Mouse (Mus musculus): ENCODE data around the gene Gsk3a. TPM values are rescaled to one million over a fixed set of nuclear protein-coding genes. Genes with fewer than 3 reads are reported as not detected.

Gsk3a gene
- total RNA-seq, 2 experiments from 2014 or later = 83.2 to 83.8 TPM

- DNase-seq (ENCODE audit: low spot score) = no peak
These were observed 46.8 kb downstream of the Gsk3a start for GRCm38 (mm10) chr7:25190806-25191205.

- DNase-seq (ENCODE audit: low spot score) = peak; percentile 85
These were observed 49.7 kb downstream of the Gsk3a start for GRCm38 (mm10) chr7:25187662-25188650.

DNA sequence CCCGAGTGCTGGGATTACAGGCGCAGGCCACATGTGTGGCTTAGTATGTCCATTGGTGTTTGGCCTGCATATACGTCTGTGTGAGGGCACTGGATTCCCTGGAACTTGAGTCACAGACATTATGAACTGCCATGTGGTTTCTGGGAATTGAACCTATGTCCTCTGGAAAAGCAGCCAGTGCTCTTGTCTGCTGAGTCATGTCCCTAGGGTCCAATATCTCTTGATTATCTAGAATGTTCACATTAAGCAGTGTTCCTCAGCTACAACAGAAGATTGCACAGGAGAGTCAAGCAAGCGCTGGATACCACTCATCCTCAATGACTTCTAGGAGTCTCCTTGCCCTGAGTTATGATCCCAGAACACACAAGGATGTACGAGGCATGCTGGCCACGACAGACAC is 53.6 kb downstream of the Gsk3a start:
- DNase-seq (ENCODE audit: low spot score) = no peak

GRCm38 (mm10) chr7:25181814-25182213 is 55.8 kb downstream of the Gsk3a start:
- DNase-seq (ENCODE audit: low spot score) = no peak

GRCm38 (mm10) chr7:25181331-25181790 is 56.3 kb downstream of the Gsk3a start:
- peak; percentile 25 for DNase-seq (ENCODE audit: low spot score)

DNA sequence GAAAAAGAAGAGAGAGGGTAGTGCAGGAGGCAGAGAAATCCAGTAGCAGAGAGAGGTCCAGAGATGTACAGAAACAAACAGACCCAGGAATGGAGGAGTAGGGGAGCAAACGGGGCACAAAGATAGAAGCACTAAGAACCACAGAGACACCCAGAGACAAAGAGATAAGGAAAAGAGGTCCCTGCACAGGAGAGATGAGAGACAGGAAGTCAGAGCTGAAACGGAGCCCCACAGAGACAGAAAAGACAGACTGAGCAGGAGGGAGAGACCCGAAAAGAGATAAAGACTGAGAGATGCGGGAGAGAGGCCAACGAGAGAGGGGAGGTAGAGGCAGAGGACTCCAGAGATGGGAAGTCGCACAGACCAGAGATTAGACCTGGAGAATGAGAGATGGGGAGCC is 57.1 kb downstream of the Gsk3a start:
- DNase-seq (ENCODE audit: low spot score) = no peak

DNA sequence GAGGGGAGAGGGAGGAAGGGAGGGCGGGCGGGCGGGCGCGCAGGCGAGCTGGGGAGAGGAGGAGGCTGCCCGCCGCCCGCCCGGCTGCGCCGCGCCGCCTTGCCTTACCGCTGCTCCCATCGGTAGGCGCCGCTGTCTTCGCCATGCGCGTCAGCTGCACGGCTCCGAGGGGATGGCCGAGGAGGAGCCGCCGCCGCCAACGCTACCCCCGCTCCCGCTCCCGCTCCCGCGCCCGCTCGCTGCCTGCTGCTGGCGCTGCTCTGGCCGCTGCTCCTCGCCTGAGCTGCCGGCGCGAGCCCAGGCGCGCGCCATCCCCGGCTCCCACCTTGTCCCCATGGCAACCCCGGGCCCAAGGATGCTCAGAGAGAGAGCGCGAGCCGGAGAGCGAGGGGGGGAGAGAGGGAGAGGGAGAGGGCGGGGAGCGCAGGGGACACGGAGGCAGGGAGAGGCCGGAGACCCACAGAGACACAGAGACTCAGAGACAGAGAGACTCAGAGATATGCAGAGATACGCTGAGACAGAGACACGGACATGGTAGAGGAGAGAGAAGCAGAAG is 58.0 kb downstream of the Gsk3a start, which contains the start of gene Pou2f2:
Gene Pou2f2 (minus strand): TSS at position 121 of the 556 bp plus-strand sequence.
- peak; percentile 59 for DNase-seq (ENCODE audit: low spot score)

GRCm38 (mm10) chr7:25178787-25179605 is 58.7 kb downstream of the Gsk3a start:
- DNase-seq (ENCODE audit: low spot score) = no peak

DNA sequence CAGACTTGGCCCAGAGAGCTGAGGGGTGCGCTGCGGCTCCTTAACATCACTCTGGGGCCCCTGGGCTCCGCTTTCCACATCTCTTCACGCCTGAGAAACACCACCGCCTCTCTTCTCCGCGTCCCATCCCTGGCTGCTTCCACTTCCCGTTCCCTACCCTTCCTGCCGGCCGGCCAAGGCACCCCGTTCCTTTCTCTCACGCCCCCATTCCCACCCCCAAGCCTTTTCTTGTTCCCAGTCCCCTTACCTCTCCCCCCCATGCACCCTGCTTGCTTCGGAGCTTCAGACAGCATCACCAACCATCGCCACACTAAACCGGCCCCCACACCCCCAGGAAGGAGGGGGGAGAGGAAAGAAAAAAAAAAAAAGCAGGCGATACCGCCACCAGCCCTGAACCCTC is 59.3 kb downstream of the Gsk3a start:
- no peak for DNase-seq (ENCODE audit: low spot score)

Small RNAs within 50 kb of the gene (microRNA-seq; reads per million reads assigned to microRNA genes)
- gene Mir7048 = not detected

Other genes with a start within 250 kb of the Gsk3a start
- gene Atp1a3, start 231.9 kb downstream of the Gsk3a start, total RNA-seq (2021) = under 1 TPM; 0.17 to 0.23 TPM
- 1 to 10 TPM; 1.7 to 2.7 TPM for gene Grik5, start 165.5 kb downstream of the Gsk3a start, total RNA-seq (2021)
- 1 to 10 TPM; 7.5 to 7.7 TPM for gene Zfp574, start 165.3 kb downstream of the Gsk3a start, total RNA-seq (2021)
- gene Pou2f2, start 58.1 kb downstream of the Gsk3a start, total RNA-seq (2021) = under 1 TPM; 0.07 to 0.09 TPM
- gene Dedd2, start 17.2 kb downstream of the Gsk3a start, total RNA-seq (2021) = 1 to 10 TPM; 8.3 to 8.4 TPM
- gene Zfp526, start 16.4 kb downstream of the Gsk3a start, total RNA-seq (2021) = 1 to 10 TPM; 4.7 to 5.3 TPM
- gene Erf, start 12.9 kb upstream of the Gsk3a start, total RNA-seq (2021) = 1 to 10 TPM; 5.7 to 7.3 TPM
- 10 to 100 TPM; 34.8 to 38.3 TPM for gene Cic, start 29.9 kb upstream of the Gsk3a start, total RNA-seq (2021)
- 1 to 10 TPM in 1 of 2 experiments, under 1 TPM in 1; 0.82 to 1.1 TPM for gene Pafah1b3, start 60.1 kb upstream of the Gsk3a start, total RNA-seq (2021)
- gene Prr19, start 63.6 kb upstream of the Gsk3a start, total RNA-seq (2021) = not detected
- not detected for gene Tmem145, start 68.3 kb upstream of the Gsk3a start, total RNA-seq (2021)
- gene Megf8, start 79.3 kb upstream of the Gsk3a start, total RNA-seq (2021) = 10 to 100 TPM; 20.3 to 22.0 TPM
- not detected for gene Cnfn, start 131.9 kb upstream of the Gsk3a start, total RNA-seq (2021)
- 10 to 100 TPM; 21.3 to 22.7 TPM for gene Lipe, start 160.9 kb upstream of the Gsk3a start, total RNA-seq (2021)
- gene Cxcl17, start 175.0 kb upstream of the Gsk3a start, total RNA-seq (2021) = not detected
- 1 to 10 TPM; 2.7 to 4.4 TPM for gene Ceacam1, start 239.8 kb upstream of the Gsk3a start, total RNA-seq (2021)

All from gastrocnemius, adult 18-20 months (tissue).